Mouse (Mus musculus): ENCODE results near the gene Nkiras1.

GRCm38 (mm10) chr14:18285476-18285875 lies 14.5 kb downstream of the Nkiras1 start:
- TF ChIP-seq POLR2A (IDR thresholded peaks at IDR 0.05; ENCODE audit: borderline replicate concordance, extremely low read depth, low read depth, low read length) (no peak), CTCF (IDR thresholded peaks at IDR 0.05; ENCODE audit: insufficient read depth, low read length) (no peak)

All from lung, adult 2 months (tissue).